Mouse (Mus musculus): ENCODE data around the gene Fntb. TPM values are rescaled to one million over a fixed set of nuclear protein-coding genes. Genes with fewer than 3 reads are reported as not detected.

Fntb gene
- polyA plus RNA-seq, 1 experiment from 2014 or later, result 39.2 TPM

DNA sequence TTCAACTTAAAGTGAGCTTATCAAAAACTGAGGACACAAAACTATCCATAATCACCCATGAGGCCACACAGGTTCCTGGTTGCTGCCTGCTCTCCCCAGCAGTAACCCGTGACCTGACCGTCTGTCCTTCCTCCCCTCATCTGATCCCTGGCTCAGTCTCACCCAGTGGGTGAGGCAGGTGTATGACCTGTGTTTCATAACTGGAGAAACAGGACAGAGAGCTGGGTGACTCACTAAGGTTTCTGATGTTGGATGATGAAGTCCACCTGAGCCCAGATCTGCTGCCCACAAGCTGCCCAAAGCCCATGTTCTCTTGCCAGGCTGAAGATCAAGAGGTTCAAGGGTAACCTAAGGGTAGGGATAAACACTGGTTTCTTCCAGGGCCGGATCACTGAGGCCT, 161.6 kb downstream of the Fntb start:
- DNase-seq (ENCODE audit: low spot score), result no peak
- Histone ChIP-seq H3K27ac (no peak overlapping the region), H3K27me3 (ENCODE audit: insufficient read depth, poor library complexity, severe bottlenecking) (no peaks in the 10 kb centered on the region), H3K9me3 (no peaks in the 10 kb centered on the region), H3K4me1 (peaks cover 23% of the 10 kb centered on the region), H3K4me3 (no peak overlapping the region), H3K36me3 (no peaks in the 10 kb centered on the region; the same call in 1 of the 2 replicates)
- 69% methylated on average over 3 of the region's 3 CpGs for WGBS

- Histone ChIP-seq H3K9me3 (no peaks in the 10 kb centered on the region), H3K36me3 (no peaks in the 10 kb centered on the region; the same call in 1 of the 2 replicates), H3K27ac (peak overlapping the region; percentile 29; the same call in 1 of the 2 replicates), H3K4me3 (no peak overlapping the region), H3K27me3 (ENCODE audit: insufficient read depth, poor library complexity, severe bottlenecking) (no peaks in the 10 kb centered on the region), H3K4me1 (peaks cover 27% of the 10 kb centered on the region)
- WGBS, result 64% methylated on average over 10 of the region's 10 CpGs
- DNase-seq (ENCODE audit: low spot score), result no peak
Observed at GRCm38 (mm10) chr12:76927539-76927938, 162.2 kb downstream of the Fntb start.

DNA sequence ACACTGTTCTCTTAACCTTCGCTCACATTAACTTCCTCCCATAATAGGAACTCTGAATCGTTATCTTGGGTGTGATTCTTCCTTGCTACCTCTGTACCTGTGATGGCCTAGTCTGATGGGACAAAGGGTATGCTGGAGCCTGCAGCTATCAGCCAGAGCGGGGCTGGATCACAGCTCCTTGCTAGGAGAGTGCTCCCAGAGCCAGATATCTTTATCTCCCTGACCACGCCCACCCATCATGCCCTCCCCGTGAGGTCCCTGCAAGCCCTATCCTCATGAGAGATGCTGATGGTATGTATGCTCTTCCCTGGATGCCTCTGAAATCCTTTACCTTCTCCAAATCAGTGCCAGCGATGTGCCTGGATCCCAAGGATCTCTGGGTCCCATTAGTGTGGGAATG, 164.8 kb downstream of the Fntb start:
- no peak overlapping the region for H3K4me3 ChIP-seq
- no peak for DNase-seq (ENCODE audit: low spot score)
- 34% methylated on average over 6 of the region's 6 CpGs for WGBS
- H3K27ac ChIP-seq, result no peak overlapping the region
- H3K27me3 ChIP-seq (ENCODE audit: insufficient read depth, poor library complexity, severe bottlenecking), result no peaks in the 10 kb centered on the region
- H3K9me3 ChIP-seq, result no peaks in the 10 kb centered on the region
- peaks cover 12% of the 10 kb centered on the region for H3K36me3 ChIP-seq
- H3K4me1 ChIP-seq, result peaks cover 29% of the 10 kb centered on the region

DNA sequence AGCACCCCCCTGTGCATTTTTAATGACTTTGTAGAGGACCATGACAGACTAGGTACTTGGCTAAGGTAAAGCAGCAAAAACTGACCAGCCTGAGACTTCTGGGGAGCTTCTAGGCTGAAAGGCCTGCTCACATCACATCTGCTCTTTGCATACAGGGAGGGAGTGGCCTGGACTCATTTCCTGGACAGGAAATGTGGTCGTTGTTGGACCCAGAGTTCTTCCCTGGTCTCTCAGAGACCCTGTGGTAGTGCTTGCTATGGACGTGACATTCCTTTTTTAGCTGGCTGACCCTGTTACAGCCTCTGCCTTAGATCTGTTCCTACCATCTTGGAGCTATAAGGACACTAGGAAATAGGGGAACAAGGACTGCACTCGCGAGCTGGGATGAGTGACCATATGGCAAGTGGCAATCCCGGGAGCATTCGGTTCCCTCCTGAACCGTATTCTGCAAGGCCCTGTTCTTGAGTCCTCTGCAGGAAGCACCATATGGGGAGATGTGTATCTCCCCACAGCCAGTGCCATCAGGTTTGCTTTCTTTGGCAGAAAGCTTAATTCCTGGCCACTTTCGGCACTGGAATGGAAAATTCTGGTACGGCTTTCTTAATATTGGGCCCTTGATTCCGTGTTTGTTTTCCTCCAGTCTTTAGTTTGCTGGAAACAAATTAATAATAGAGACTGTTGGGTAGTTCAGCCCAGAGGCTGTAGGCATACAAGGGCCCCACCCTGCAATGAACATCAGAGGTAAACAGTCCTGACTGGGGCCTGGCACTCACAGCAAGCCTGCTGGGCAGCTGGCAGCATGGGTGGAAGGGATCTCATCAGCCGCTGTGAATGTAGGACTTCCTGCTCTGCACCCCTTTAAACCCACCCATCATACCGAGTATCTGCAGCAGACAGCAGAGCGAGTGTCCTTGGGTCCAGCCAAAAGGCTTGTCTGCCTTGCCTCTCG, 166.6 kb downstream of the Fntb start:
- no peaks in the 10 kb centered on the region for H3K27me3 ChIP-seq (ENCODE audit: insufficient read depth, poor library complexity, severe bottlenecking)
- WGBS, result 63% methylated on average over 14 of the region's 14 CpGs
- no peak for DNase-seq (ENCODE audit: low spot score)
- no peak overlapping the region for H3K27ac ChIP-seq
- H3K4me1 ChIP-seq, result peaks cover 23% of the 10 kb centered on the region
- H3K9me3 ChIP-seq, result no peaks in the 10 kb centered on the region
- no peak overlapping the region for H3K4me3 ChIP-seq
- peaks cover 26% of the 10 kb centered on the region for H3K36me3 ChIP-seq

GRCm38 (mm10) chr12:76932688-76933060, 167.3 kb downstream of the Fntb start:
- no peak overlapping the region for H3K4me3 ChIP-seq
- no peak overlapping the region for H3K27ac ChIP-seq
- WGBS, result 72% methylated on average over 6 of the region's 6 CpGs
- H3K36me3 ChIP-seq, result peaks cover 32% of the 10 kb centered on the region
- no peak for DNase-seq (ENCODE audit: low spot score)
- no peaks in the 10 kb centered on the region for H3K9me3 ChIP-seq
- peaks cover 16% of the 10 kb centered on the region for H3K4me1 ChIP-seq
- H3K27me3 ChIP-seq (ENCODE audit: insufficient read depth, poor library complexity, severe bottlenecking), result no peaks in the 10 kb centered on the region

- no peaks in the 10 kb centered on the region for H3K27me3 ChIP-seq (ENCODE audit: insufficient read depth, poor library complexity, severe bottlenecking)
- WGBS, result 86% methylated on average over 3 of the region's 3 CpGs
- DNase-seq (ENCODE audit: low spot score), result no peak
- no peak overlapping the region for H3K27ac ChIP-seq
- H3K4me3 ChIP-seq, result no peak overlapping the region
- peaks cover 16% of the 10 kb centered on the region for H3K4me1 ChIP-seq
- H3K9me3 ChIP-seq, result no peaks in the 10 kb centered on the region
- H3K36me3 ChIP-seq, result peaks cover 50% of the 10 kb centered on the region
Observed at GRCm38 (mm10) chr12:76934438-76934837, 169.0 kb downstream of the Fntb start.

- 90% methylated on average over 10 of the region's 10 CpGs for WGBS
- no peak for DNase-seq (ENCODE audit: low spot score)
- Histone ChIP-seq H3K36me3 (peaks cover 67% of the 10 kb centered on the region), H3K27ac (no peak overlapping the region), H3K4me3 (no peak overlapping the region), H3K4me1 (peaks cover 8% of the 10 kb centered on the region; the same call in 1 of the 2 replicates), H3K27me3 (ENCODE audit: insufficient read depth, poor library complexity, severe bottlenecking) (no peaks in the 10 kb centered on the region), H3K9me3 (no peaks in the 10 kb centered on the region)
Observed at GRCm38 (mm10) chr12:76936211-76936610, 170.8 kb downstream of the Fntb start.

GRCm38 (mm10) chr12:76938013-76938412, 172.6 kb downstream of the Fntb start:
- H3K4me3 ChIP-seq, result no peak overlapping the region
- peaks cover 15% of the 10 kb centered on the region for H3K4me1 ChIP-seq
- H3K9me3 ChIP-seq, result no peaks in the 10 kb centered on the region
- H3K27me3 ChIP-seq (ENCODE audit: insufficient read depth, poor library complexity, severe bottlenecking), result no peaks in the 10 kb centered on the region
- 91% methylated on average over 6 of the region's 6 CpGs for WGBS
- H3K27ac ChIP-seq, result no peak overlapping the region
- H3K36me3 ChIP-seq, result peaks cover 83% of the 10 kb centered on the region
- no peak for DNase-seq (ENCODE audit: low spot score)

- no peak for DNase-seq (ENCODE audit: low spot score)
- Histone ChIP-seq H3K27me3 (ENCODE audit: insufficient read depth, poor library complexity, severe bottlenecking) (no peaks in the 10 kb centered on the region), H3K27ac (no peak overlapping the region), H3K4me1 (peaks cover 15% of the 10 kb centered on the region), H3K4me3 (no peak overlapping the region), H3K9me3 (no peaks in the 10 kb centered on the region), H3K36me3 (peaks cover 97% of the 10 kb centered on the region)
- WGBS, result 25% methylated on average over 2 of the region's 2 CpGs
Observed at GRCm38 (mm10) chr12:76941524-76941923, 176.1 kb downstream of the Fntb start.

- Histone ChIP-seq H3K4me1 (peaks cover 15% of the 10 kb centered on the region), H3K36me3 (peaks cover 94% of the 10 kb centered on the region), H3K27ac (no peak overlapping the region), H3K4me3 (no peak overlapping the region), H3K9me3 (no peaks in the 10 kb centered on the region), H3K27me3 (ENCODE audit: insufficient read depth, poor library complexity, severe bottlenecking) (no peaks in the 10 kb centered on the region)
- 80% methylated on average over 2 of the region's 2 CpGs for WGBS
- DNase-seq (ENCODE audit: low spot score), result no peak
Observed at GRCm38 (mm10) chr12:76942476-76942875, 177.1 kb downstream of the Fntb start.

DNA sequence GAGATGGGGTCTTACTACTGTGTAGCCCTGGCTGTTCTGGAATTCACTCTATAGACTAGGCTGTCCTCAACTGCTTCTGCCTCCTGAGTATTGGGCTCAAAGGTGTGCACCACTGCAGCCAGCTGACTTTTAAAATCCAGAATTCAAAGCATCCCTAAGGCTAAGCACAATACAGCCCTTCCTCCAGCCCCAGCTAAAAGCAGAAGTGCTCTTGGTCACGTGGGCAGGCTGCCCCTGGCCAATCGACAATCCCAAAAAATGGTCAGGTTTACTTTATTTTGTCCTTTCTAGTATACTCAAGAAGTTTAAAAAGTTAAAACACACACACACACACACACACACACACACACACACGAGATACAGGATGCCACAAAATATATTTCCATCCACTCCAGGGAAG, 177.7 kb downstream of the Fntb start:
- H3K27me3 ChIP-seq (ENCODE audit: insufficient read depth, poor library complexity, severe bottlenecking), result no peaks in the 10 kb centered on the region
- H3K9me3 ChIP-seq, result no peaks in the 10 kb centered on the region
- WGBS, result 81% methylated on average over 3 of the region's 3 CpGs
- H3K27ac ChIP-seq, result no peak overlapping the region
- DNase-seq (ENCODE audit: low spot score), result no peak
- peaks cover 15% of the 10 kb centered on the region for H3K4me1 ChIP-seq
- H3K4me3 ChIP-seq, result no peak overlapping the region
- peaks cover 94% of the 10 kb centered on the region for H3K36me3 ChIP-seq

GRCm38 (mm10) chr12:76943466-76943865, 178.1 kb downstream of the Fntb start:
- Histone ChIP-seq H3K36me3 (peaks cover 93% of the 10 kb centered on the region), H3K4me3 (no peak overlapping the region), H3K27me3 (ENCODE audit: insufficient read depth, poor library complexity, severe bottlenecking) (no peaks in the 10 kb centered on the region), H3K27ac (no peak overlapping the region), H3K4me1 (peaks cover 16% of the 10 kb centered on the region), H3K9me3 (no peaks in the 10 kb centered on the region)
- DNase-seq (ENCODE audit: low spot score), result no peak
- WGBS, result 92% methylated on average over 6 of the region's 6 CpGs

- Histone ChIP-seq H3K27ac (no peak overlapping the region), H3K4me1 (peaks cover 11% of the 10 kb centered on the region; the same call in 1 of the 2 replicates), H3K4me3 (no peak overlapping the region), H3K9me3 (no peaks in the 10 kb centered on the region), H3K27me3 (ENCODE audit: insufficient read depth, poor library complexity, severe bottlenecking) (no peaks in the 10 kb centered on the region), H3K36me3 (peaks cover 90% of the 10 kb centered on the region)
- WGBS, result 84% methylated on average over 3 of the region's 3 CpGs
- no peak for DNase-seq (ENCODE audit: low spot score)
Observed at GRCm38 (mm10) chr12:76947487-76947886, 182.1 kb downstream of the Fntb start.

All from heart, embryonic 10.5 days (tissue).